Mouse (Mus musculus) CD4-positive, CD25-positive, alpha-beta regulatory T cell, adult 4 months (primary cell): ENCODE results near the gene Itk. TPM values are rescaled to one million over a fixed set of nuclear protein-coding genes. Genes with fewer than 3 reads are reported as not detected.
A peak's percentile ranks its signal among the peaks of the same experiment; 100 is the strongest.

Experiments used
- ATAC-seq: one replicate; pipeline ENCODE4 v1.8.0; 2017
- polyA plus RNA-seq, 2 experiments: library from polyadenylated mRNA; unstranded; fragments of 100-300 nt; shearing (Covaris generic); gene quantifications; one replicate each; pipeline ENCODE4 v1.2.1; 2017

Gene Itk
- polyA plus RNA-seq, 2 experiments from 2014 or later: 152 to 211 TPM

- ATAC-seq: no peak
Measured at GRCm38 (mm10) chr11:46392890-46393289, 3.6 kb upstream of the Itk start.

DNA sequence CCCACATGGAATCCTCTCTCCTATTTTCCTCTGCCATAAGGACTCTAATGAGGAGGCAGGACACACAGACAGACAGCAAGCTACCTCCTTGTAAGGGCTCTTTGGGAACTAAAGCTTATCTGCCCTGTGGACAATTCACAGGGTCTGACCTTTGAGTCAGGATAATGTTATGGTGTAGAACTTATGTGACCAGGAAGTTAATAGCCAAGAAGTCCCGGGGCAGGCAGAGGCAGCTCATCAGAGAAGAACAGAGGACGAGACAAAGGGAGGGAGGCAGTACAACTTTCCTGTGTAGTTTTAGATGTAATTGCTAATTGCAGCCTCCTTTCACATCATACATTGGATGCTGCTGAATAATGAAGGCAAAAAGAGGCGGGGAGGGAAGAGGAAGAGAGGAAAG lies 1.3 kb upstream of the Itk start:
- ATAC-seq: no peak

DNA sequence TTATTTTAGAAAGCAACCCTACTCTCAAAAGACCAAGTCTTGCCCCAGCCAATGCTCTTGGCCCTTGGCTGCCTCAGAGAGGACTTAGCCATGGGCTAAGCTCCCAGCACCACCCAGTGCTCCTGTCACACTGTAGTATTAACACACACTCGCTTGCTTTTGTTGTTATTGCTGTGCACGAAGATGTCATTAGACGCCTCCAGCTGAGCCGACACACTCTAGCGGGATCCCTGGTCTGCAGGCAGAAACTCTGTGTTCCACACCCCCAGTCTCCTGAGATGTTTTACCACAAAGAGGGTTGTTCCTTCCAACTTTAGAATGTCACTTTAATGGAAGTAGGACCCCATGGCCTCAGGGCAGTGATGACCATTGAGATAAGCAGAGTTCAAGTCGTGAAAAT lies 877 bp downstream of the Itk start:
- ATAC-seq: no peak

- no peak for ATAC-seq
Measured at GRCm38 (mm10) chr11:46387061-46387460, 2.3 kb downstream of the Itk start.

DNA sequence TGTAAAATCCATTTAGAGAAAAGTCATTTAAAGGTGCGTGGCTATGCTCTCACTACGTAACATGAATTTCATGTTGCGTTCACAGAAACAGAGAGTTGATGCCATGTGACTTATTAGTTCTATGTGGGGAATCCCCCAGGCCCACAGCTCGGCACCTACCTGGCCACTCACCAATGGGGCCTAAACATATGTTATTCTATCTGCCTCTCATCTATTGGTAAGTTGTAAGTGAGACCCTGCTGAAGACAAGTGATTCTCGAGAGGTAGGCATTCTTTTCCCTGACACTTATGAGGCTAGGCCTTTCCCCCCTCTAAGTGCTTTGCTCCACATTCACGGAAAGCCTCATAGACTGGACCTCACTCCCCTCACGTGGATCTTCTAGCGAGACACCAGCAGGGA lies 2.8 kb downstream of the Itk start:
- ATAC-seq: peak; percentile 49

DNA sequence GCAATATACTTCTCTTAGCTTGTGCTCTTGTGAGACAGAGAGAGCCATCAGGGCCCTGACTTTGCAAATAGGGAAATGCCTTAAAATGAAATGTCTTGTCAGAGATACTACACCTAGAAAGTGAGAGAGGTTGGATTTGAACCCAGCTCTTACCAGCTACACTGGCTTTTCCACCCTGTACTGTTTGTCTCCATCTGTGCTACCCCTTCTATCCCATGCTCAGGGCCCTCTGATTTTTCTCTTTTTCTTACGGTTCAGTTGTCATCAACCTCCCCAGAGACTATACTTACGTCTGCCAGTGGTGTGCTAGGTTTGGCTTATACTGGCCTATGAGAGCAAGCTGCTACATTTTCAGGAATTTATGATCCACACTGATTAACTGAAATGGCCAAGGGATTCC lies 4.4 kb downstream of the Itk start:
- ATAC-seq: no peak

DNA sequence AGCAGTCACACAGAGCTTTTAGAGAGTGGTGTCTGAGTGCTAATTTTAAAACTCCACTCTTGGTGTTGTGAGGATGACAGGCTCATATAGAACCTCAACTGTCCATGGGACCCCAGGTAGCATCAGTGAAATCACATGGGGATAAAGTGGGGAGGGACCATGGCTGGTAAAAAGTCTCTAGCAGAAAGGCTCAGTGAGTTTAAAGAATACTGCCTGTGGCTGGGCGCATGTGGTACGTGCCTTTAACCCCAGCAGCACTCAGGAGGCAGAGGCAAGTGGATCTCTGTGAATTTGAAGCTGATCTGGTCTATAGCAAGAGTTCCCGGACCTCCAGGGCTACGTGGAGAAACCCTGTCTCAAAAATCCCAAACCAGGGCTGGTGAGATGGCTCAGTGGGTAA lies 6.8 kb downstream of the Itk start:
- no peak for ATAC-seq

DNA sequence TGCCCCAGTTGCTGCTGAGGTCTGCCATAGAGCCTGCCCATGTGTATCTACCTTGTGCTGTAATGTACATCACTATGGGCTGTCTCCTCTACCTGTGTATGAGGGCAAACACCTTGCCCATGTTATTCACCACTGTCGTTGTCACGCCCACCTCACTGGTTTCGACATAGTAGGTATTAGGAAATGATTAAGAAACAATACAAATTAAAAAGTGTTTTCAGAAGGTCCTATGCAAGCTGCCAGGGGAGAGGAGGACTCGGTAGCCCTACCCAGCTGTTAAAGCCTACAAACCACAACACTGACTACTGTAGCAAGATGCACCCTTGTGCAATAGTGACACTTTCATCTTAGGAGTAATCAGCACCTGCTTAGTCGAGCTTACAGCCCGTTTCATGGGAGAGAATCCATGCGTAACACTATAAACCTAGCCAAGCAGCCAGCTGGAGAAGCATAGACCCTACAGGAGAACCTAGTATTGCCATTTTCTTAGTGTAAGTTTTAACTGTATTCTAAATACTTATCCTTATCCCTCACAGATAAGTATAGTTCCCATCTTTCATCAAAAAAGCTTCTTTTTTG lies 9.1 kb downstream of the Itk start:
- peak; percentile 37 for ATAC-seq

DNA sequence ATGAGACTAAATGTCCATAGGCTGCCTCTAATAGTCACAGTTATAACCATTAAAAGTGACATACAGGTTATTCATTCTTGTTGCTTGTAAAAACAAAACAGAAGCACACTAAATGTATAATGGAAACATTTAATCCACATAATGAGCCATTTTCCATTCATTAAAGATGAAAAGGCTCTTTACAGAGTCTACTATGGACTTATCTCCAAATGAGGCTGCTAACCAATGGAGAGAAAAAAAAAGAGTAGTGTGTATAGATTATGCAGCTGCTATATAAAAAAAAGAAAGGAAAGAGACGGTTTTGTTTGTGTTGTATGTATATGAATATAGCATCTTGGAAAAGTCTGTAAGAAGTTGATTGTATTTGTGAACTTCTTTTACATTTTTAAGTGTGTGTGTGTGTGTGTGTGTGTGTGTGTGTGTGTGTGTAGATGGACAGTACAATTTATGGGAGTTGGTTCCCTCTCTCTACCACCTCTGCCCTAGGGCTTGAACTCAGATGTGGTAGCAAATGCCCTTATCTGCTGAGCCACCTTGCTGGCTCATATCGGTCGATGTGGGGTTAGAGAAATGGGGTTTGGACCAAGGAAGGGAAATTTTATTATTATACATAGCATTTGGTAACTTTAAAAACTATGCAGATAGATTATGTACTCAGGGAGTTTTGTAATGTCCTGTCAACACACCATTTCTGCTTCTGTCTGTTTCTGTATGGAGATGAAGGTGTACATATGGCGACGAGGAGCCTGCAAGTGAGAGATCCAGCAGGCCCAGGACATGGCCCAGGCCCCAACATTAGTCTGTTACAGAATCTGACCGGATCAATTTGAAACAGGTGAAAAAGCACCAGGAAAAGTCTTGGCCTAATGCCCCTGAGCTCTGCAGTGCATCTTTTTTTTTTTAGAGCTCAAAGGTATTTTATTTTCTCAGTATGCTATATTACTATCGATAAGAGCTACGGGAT lies 11.2 kb downstream of the Itk start:
- no peak for ATAC-seq

- ATAC-seq: peak; percentile 19
Measured at GRCm38 (mm10) chr11:46377316-46377715, 12.0 kb downstream of the Itk start.

DNA sequence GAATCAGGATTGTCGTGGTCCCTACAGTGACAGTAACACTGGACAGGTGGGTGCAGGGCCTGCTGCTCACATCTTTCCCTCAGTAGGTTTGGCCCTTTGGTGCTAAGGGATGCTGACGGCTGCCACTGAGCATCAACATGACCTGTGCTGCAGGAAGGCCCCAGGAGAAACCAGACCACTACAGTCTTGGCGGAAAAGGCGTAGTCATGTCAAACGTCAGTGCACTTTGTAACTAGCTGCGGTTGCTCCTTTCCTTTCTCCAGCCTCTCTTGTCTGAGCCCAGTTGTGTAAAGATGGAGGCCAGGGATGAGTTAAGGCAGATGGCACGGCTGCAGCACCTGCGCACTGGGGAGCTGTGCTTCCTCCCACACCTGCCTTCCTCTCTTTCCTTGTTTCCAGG lies 14.3 kb downstream of the Itk start:
- no peak for ATAC-seq

DNA sequence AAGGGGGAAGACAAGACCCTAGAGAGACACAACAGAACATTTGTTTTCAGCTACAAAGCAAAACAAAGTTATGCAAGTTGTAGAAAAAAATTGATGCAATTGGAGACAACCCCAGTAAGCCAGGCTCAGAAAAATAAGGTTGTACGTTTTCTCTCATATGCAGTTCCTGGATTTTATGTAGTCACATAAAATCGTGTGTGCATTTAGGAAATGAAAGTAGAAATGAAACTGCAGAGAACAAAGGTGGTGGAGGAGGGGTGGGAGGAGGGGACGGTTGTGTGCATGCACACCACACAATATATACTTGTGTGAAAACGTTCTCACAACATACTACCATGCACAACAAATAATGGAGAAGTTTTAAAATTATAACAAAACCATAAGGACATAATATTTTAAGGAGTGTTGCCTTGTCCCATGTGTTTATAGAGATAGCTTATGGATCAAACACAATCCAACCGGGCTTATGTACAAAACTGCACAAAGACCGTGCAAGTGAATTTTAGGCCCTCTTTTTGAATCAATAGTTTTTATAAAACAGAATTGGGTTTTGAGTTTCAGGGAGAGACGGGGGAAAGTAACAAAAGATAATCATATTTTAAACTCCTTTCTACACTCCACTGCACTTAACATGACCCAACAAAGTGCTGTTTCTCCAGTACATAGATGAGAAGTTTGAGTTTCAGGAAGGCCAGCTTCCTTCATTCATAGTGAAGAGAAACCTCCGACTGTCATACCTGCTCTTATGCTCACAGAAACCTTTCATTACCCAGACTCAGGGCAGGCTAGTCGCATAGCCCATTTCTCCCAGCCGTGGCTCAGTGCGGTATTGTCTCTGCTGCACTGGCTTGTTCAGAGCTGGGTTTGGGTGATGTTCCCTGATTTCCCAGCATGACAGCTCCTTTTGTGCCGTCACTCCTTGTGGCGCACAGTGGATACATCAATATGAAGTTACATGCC lies 16.0 kb downstream of the Itk start:
- peak; percentile 62 for ATAC-seq

DNA sequence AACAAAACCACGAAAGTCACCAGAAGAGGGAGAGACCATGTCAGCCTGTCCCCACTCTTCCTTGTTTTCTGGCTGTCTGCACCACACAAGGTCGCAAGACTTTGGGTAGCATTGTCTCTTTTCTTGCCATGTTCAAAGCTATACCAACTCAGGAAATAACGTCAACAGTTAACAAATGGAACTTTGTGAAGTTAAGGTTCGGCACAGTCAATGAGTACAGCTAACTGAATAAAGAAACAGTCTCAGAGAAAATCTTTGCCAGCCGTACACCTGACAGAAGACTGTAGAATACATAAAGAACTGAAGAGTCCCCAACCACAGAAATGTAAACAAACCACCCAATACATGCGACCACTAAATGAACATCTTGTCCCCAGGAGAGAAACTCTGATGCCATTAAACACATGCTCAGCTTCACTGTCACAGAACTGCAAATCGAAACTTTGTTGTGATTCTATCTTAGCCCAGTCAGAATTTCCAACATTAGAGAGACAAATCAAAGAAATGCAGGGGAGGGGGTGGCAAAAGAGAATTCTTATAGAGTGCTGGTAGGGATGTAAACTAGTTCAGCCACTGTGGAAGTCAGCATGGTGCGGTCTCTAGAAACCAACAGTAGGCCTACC lies 16.9 kb downstream of the Itk start:
- peak; percentile 58 for ATAC-seq

DNA sequence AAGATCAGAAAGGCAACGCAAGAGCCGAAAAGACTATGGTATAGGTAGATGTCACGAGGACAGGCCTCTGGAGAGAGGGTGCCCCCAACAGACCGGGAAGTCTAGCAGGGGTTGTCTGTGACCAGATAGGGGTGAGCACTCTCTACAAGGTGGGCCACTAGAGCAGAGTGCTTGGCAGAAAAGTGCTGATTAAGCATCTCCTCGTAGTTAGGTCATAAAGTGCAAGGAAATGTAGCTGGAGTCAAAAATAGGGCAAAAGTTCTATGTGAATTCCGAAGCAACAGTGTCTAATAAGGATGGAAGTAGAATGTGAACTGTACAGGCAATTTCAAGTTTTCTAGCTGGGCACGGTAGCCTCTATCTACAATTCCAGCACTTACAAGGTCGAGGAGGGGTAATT lies 18.1 kb downstream of the Itk start:
- ATAC-seq: no peak

DNA sequence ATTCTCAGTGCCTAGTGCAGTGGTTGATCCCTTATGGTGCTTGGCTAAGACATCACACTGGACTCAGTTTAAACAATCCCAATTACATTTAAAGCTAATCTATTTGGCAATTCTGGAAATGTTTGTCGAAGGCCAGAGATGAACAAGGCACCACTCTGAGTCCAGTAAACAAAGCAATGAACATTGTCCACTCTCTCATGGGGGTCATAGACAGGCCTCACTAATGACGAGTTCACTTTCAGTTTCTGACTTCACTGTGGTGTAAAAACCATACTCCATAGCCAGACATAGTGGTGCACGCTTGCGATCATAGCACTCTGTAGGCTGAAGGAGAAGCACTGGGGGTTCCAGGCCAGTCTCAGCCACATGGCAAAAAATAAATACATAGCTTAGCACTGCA lies 18.9 kb downstream of the Itk start:
- ATAC-seq: no peak

GRCm38 (mm10) chr11:46366357-46366756 lies 23.0 kb downstream of the Itk start:
- no peak for ATAC-seq

DNA sequence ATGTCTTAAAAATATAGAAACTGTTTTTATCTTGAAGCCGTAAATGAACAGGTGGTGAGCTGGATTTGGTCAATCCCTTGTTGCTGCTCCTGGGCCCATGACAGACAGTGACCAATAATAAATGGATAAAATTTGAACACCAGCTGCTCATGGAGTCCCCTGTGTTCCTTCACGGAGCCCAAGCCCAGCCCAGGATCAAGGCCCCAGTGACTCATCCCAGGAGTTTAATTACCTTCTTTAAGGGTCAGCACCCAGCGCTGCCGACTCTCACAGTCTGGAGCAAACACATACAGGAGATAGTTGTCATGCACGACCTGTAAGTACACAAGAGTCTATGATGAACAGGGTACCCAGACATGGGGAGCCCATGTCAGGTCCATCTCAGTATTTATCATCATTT lies 23.6 kb downstream of the Itk start:
- ATAC-seq: no peak

- ATAC-seq: no peak
Measured at GRCm38 (mm10) chr11:46363864-46364263, 25.5 kb downstream of the Itk start.

- peak; percentile 51 for ATAC-seq
Measured at GRCm38 (mm10) chr11:46362061-46363022, 27.0 kb downstream of the Itk start.

DNA sequence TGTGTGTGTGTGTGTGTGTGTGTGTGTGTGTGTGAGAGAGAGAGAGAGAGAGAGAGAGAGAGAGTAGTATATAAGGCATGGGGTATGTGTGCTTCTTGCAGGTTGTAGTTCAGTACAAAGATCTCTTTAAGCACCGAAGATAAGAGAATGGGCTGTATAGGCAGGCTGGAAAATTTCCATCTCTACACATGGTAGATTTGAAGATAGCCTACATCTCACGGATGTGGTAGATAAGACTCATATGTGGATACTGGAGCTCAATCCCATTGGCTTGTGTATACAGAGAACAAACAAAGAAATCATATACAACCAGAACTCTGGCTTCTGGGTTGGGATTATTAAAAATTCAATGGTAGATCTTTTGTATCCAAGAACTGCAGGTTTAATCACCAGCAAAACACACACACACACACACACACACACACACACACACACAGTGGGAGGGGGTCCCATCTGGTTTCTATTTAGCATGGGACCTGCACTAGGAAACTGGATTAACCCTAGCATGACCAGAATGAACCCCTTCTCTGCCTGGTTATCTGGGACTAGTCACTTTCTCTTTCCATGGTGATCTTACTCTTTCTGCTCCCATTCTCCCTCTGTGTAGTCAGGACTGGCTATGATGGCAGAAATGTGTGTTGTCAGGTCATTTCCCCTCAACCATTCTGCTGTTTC lies 28.2 kb downstream of the Itk start:
- peak; percentile 45 for ATAC-seq

GRCm38 (mm10) chr11:46358369-46358768 lies 30.9 kb downstream of the Itk start:
- ATAC-seq: no peak
